Mouse (Mus musculus) myocyte (in vitro differentiated cells): ENCODE data around the gene Ppp2r2c. TPM values are rescaled to one million over a fixed set of nuclear protein-coding genes. Genes with fewer than 3 reads are reported as not detected.

ENCODE experiments used
- H3K27me3 ChIP-seq: one replicate; pipeline ENCODE4 v1.6.1; 2011; ENCODE audit not compliant: control insufficient read depth, insufficient read depth, insufficient read length
- H3K36me3 ChIP-seq: one replicate; pipeline ENCODE4 v1.6.1; 2011; ENCODE audit not compliant: control insufficient read depth, insufficient read depth
- H3K4me2 ChIP-seq: one replicate; pipeline ENCODE4 v1.6.1; 2011; ENCODE audit warnings: low read depth, control low read depth
- H3K4me3 ChIP-seq: one replicate; pipeline ENCODE4 v1.5.1; 2011; ENCODE audit warnings: mild to moderate bottlenecking, control low read depth, moderate library complexity
- H3K79me2 ChIP-seq: one replicate; pipeline ENCODE4 v1.6.1; 2011; ENCODE audit not compliant: control insufficient read depth, insufficient read depth
- H3ac ChIP-seq: one replicate; pipeline ENCODE4 v1.6.1; 2011; ENCODE audit not compliant: control insufficient read depth, insufficient read length
- CEBPB ChIP-seq: IDR thresholded peaks from 2 replicates; pipeline ENCODE4 v1.6.1; 2011; ENCODE audit warnings: mild to moderate bottlenecking, moderate library complexity; ENCODE audit not compliant: poor library complexity, insufficient read depth, severe bottlenecking
- E2F4 ChIP-seq: IDR thresholded peaks from one replicate; pipeline ENCODE4 v1.6.1; 2011; ENCODE audit warnings: mild to moderate bottlenecking, control low read depth, moderate library complexity; ENCODE audit not compliant: insufficient read depth
- MAX ChIP-seq: IDR thresholded peaks from one replicate; pipeline ENCODE4 v1.6.1; 2011; ENCODE audit warnings: low read depth, mild to moderate bottlenecking, control low read depth
- MYOD1 ChIP-seq, 3 experiments: IDR thresholded peaks; one replicate each; pipeline ENCODE4 v1.6.1; 2011; ENCODE audit warnings: control low read depth in 2 of 3, low read depth in 2 of 3, mild to moderate bottlenecking in 2 of 3, moderate library complexity in 1 of 3; ENCODE audit not compliant: insufficient read length in 2 of 3, control insufficient read depth in 1 of 3
- MYOG ChIP-seq, 3 experiments: IDR thresholded peaks; one replicate each; pipeline ENCODE4 v1.6.1; 2011; ENCODE audit warnings: control low read depth in 2 of 3, low read depth in 2 of 3, mild to moderate bottlenecking in 2 of 3; ENCODE audit not compliant: insufficient read length in 2 of 3, control insufficient read depth in 1 of 3, insufficient read depth in 1 of 3
- POLR2A ChIP-seq: IDR thresholded peaks from one replicate; pipeline ENCODE4 v1.6.1; 2011; ENCODE audit warnings: low read depth, mild to moderate bottlenecking, control low read depth, moderate library complexity; ENCODE audit not compliant: insufficient read length
- POLR2AphosphoS2 ChIP-seq: IDR thresholded peaks from one replicate; pipeline ENCODE4 v1.6.1; 2011; ENCODE audit warnings: low read depth, control low read depth; ENCODE audit not compliant: insufficient read length
- REST ChIP-seq: IDR thresholded peaks from one replicate; pipeline ENCODE4 v1.6.1; 2011; ENCODE audit warnings: mild to moderate bottlenecking, control low read depth, moderate library complexity; ENCODE audit not compliant: insufficient read depth, insufficient read length
- SRF ChIP-seq: IDR thresholded peaks from one replicate; pipeline ENCODE4 v1.6.1; 2011; ENCODE audit warnings: low read depth; ENCODE audit not compliant: control insufficient read depth, insufficient read length
- TCF12 ChIP-seq: IDR thresholded peaks from one replicate; pipeline ENCODE4 v1.6.1; 2011; ENCODE audit warnings: mild to moderate bottlenecking, control low read depth; ENCODE audit not compliant: poor library complexity, insufficient read depth, severe bottlenecking
- TCF3 ChIP-seq: IDR thresholded peaks from one replicate; pipeline ENCODE4 v1.6.1; 2011; ENCODE audit warnings: low read depth, control low read depth; ENCODE audit not compliant: insufficient read length
- USF1 ChIP-seq: IDR thresholded peaks from one replicate; pipeline ENCODE4 v1.6.1; 2011; ENCODE audit warnings: low read depth, mild to moderate bottlenecking, control low read depth, moderate library complexity
- polyA plus RNA-seq: library from polyadenylated mRNA; unstranded; fragments of >200 nt; fragmentation: generic; extraction: Trizol; gene quantifications from one replicate; pipeline ENCODE4 v1.2.1, GENCODE M21; 2012; ENCODE audit warnings: missing spikeins

The Ppp2r2c gene
- polyA plus RNA-seq, 1 experiment: 0.01 TPM

DNA sequence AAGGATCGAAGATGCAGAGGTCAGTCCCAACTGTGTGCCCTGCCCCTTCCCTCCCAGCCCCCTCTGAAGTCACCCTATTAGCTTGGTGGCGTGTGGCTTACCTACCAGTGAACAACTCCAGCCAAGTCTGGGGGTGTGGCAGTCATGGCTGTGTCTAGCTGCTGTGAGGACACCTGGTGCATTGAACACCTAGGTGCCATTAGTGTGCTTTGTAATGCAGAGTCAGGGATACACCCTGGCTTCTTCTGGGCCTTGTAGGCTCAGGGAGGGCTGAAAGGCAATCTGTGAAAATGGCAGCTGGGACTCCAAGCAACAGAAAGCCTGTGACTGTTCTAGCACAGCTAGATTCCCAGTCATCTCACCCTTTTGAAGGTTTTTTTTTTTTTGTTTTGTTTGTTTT is 34.5 kb downstream of the Ppp2r2c start:
- Histone ChIP-seq H3K27me3 (peaks cover 52% of the 10 kb centered on the region), H3K36me3 (no peaks in the 10 kb centered on the region), H3ac (no peak overlapping the region), H3K4me2 (no peak overlapping the region), H3K4me3 (no peak overlapping the region), H3K79me2 (no peaks in the 10 kb centered on the region)
- TF ChIP-seq REST (no peak), TCF12 (no peak), CEBPB (no peak), POLR2A (no peak), MYOG (IDR thresholded peaks at IDR 0.05; ENCODE audit: control insufficient read depth in 1 of 3, insufficient read depth in 1 of 3, insufficient read length in 2 of 3, low read depth in 2 of 3) (no peak), MYOD1 (IDR thresholded peaks at IDR 0.05; ENCODE audit: control insufficient read depth in 1 of 3, insufficient read length in 2 of 3, low read depth in 2 of 3) (no peak), MAX (no peak), SRF (no peak), POLR2AphosphoS2 (no peak), TCF3 (no peak), E2F4 (no peak), USF1 (no peak)

DNA sequence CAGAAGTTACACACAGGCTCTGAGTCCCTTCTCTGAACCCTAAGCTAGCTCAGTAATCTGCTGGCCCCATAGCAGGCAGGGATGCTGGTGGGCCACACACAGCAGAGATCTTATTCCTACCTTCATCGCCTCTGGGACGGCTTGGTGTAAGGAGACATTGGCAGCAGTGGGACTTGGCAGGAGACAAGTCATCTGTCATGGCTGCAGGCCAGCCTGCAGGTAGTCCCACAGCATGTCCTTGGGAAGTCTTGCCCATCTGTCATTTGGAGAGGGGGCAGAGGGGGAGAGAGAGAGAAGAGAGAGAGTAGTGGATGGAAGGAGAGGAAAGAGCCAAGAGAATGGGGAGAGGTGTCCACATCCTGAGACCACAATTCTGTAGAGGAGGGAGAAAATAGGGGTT is 35.8 kb downstream of the Ppp2r2c start:
- H3K27me3 ChIP-seq: peaks cover 44% of the 10 kb centered on the region
- no peak overlapping the region for H3ac ChIP-seq
- H3K4me3 ChIP-seq: no peak overlapping the region
- TF ChIP-seq POLR2AphosphoS2 (no peak), TCF12 (no peak), TCF3 (no peak), CEBPB (no peak), MYOG (IDR thresholded peaks at IDR 0.05; ENCODE audit: control insufficient read depth in 1 of 3, insufficient read depth in 1 of 3, insufficient read length in 2 of 3, low read depth in 2 of 3) (no peak)
- no peaks in the 10 kb centered on the region for H3K36me3 ChIP-seq
- H3K79me2 ChIP-seq: no peaks in the 10 kb centered on the region
- H3K4me2 ChIP-seq: no peak overlapping the region

- H3K79me2 ChIP-seq: no peaks in the 10 kb centered on the region
- no peaks in the 10 kb centered on the region for H3K36me3 ChIP-seq
- H3K27me3 ChIP-seq: peaks cover 38% of the 10 kb centered on the region
- no peak overlapping the region for H3ac ChIP-seq
- TF ChIP-seq MYOD1 (IDR thresholded peaks at IDR 0.05; ENCODE audit: control insufficient read depth in 1 of 3, insufficient read length in 2 of 3, low read depth in 2 of 3) (no peak), REST (no peak), USF1 (no peak), E2F4 (no peak), SRF (no peak), MYOG (IDR thresholded peaks at IDR 0.05; ENCODE audit: control insufficient read depth in 1 of 3, insufficient read depth in 1 of 3, insufficient read length in 2 of 3, low read depth in 2 of 3) (no peak), TCF3 (no peak), CEBPB (no peak), MAX (no peak), POLR2A (no peak)
- H3K4me3 ChIP-seq: no peak overlapping the region
- H3K4me2 ChIP-seq: no peak overlapping the region
Observed at GRCm38 (mm10) chr5:36904703-36905102, 36.4 kb downstream of the Ppp2r2c start.

DNA sequence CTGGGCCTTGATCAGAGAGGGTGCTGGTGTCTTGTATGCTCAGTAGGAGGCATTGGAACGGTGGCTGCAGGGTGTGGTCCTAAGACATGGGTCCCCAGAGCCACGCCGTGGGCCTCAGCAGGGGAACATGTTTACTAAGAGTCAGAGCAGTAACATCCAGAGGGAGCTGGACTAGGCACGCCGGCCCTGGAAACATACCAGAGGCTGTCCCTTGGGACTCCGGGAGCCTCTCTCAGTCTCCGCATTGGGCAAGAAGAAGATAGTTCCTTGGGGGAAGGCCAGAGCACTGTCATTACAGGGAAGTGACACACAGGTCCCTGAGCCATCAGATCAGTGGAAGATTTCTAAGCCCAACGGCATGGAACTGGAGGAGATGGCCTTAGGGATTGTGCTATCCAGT is 36.9 kb downstream of the Ppp2r2c start:
- no peak overlapping the region for H3K4me3 ChIP-seq
- no peak overlapping the region for H3K4me2 ChIP-seq
- H3ac ChIP-seq: no peak overlapping the region
- H3K79me2 ChIP-seq: no peaks in the 10 kb centered on the region
- H3K36me3 ChIP-seq: no peaks in the 10 kb centered on the region
- peaks cover 38% of the 10 kb centered on the region for H3K27me3 ChIP-seq
- no peak for TF ChIP-seq MYOG (IDR thresholded peaks at IDR 0.05; ENCODE audit: control insufficient read depth in 1 of 3, insufficient read depth in 1 of 3, insufficient read length in 2 of 3, low read depth in 2 of 3)
- TF ChIP-seq REST: no peak

DNA sequence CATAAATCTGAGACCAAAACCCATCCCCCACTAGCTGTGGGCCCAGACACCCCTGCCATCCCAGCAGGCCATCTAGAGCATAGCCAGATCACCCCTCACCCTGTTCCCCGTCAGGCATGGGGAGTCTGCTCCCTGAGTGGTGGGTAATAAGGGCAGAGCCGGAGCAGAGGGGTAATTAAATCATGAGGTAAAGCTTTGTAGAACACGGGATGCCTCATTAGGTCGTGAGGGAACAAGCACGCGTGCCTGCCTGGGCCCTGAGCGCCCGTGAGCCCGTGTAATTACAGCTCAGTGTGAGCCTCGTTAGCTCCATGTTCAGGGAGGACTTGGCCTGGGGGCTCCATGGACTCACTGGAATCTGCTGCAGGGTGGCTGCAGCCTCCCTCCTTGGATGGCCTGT is 39.4 kb downstream of the Ppp2r2c start:
- Histone ChIP-seq H3K79me2 (no peaks in the 10 kb centered on the region), H3K27me3 (peaks cover 49% of the 10 kb centered on the region), H3ac (no peak overlapping the region), H3K4me3 (no peak overlapping the region), H3K4me2 (no peak overlapping the region), H3K36me3 (no peaks in the 10 kb centered on the region)
- TF ChIP-seq SRF: no peak
- TF ChIP-seq MAX: no peak
- no peak for TF ChIP-seq MYOD1 (IDR thresholded peaks at IDR 0.05; ENCODE audit: control insufficient read depth in 1 of 3, insufficient read length in 2 of 3, low read depth in 2 of 3)
- TF ChIP-seq POLR2A: no peak
- TF ChIP-seq POLR2AphosphoS2: no peak
- TF ChIP-seq REST: no peak
- TF ChIP-seq E2F4: no peak
- no peak for TF ChIP-seq MYOG (IDR thresholded peaks at IDR 0.05; ENCODE audit: control insufficient read depth in 1 of 3, insufficient read depth in 1 of 3, insufficient read length in 2 of 3, low read depth in 2 of 3)
- TF ChIP-seq TCF3: no peak

GRCm38 (mm10) chr5:36909545-36909944 is 41.2 kb downstream of the Ppp2r2c start:
- Histone ChIP-seq H3K79me2 (no peaks in the 10 kb centered on the region), H3K4me3 (no peak overlapping the region), H3ac (no peak overlapping the region), H3K4me2 (no peak overlapping the region), H3K36me3 (no peaks in the 10 kb centered on the region), H3K27me3 (peaks cover 58% of the 10 kb centered on the region)
- no peak for TF ChIP-seq MYOD1 (IDR thresholded peaks at IDR 0.05; ENCODE audit: control insufficient read depth in 1 of 3, insufficient read length in 2 of 3, low read depth in 2 of 3)
- no peak for TF ChIP-seq USF1
- TF ChIP-seq CEBPB: no peak
- no peak for TF ChIP-seq MAX
- TF ChIP-seq MYOG (IDR thresholded peaks at IDR 0.05; ENCODE audit: control insufficient read depth in 1 of 3, insufficient read depth in 1 of 3, insufficient read length in 2 of 3, low read depth in 2 of 3): no peak
- no peak for TF ChIP-seq SRF
- TF ChIP-seq REST: no peak
- no peak for TF ChIP-seq POLR2AphosphoS2
- no peak for TF ChIP-seq POLR2A
- no peak for TF ChIP-seq TCF3
- no peak for TF ChIP-seq TCF12
- TF ChIP-seq E2F4: no peak
